Mouse (Mus musculus) left cerebral cortex, postnatal 25 days (tissue): Measurements from ENCODE around the gene Gnao1. TPM values are rescaled to one million over a fixed set of nuclear protein-coding genes. Genes with fewer than 3 reads are reported as not detected.

Experiments
- DNase-seq, 2 experiments: peaks; one replicate each; pipeline ENCODE4 v3.0.0; 2022; ENCODE audit warnings: low spot score in 2 of 2, mixed read lengths in 1 of 2
- intact Hi-C: fragments of 180-260 bp; cut with DNase I; formaldehyde crosslinking; loops from one replicate; pipeline ENCODE4 v1.15.1; 2025
- total RNA-seq, 2 experiments: library from RNA; stranded (reverse); gene quantifications; 2 replicates each; pipeline ENCODE4 v1.2.3; 2021

Gnao1 gene
- total RNA-seq, 2 experiments from 2014 or later = 738 to 746 TPM

- intact Hi-C loops = loop anchor here (5.0 kb wide), 1 partner anchor 76 kb away; no protein-coding TSS in a partner anchor
- DNase-seq = peak; percentile 44 to 70
Observed at GRCm38 (mm10) chr8:93840956-93841752, 31.4 kb downstream of the Gnao1 start.

- intact Hi-C loops = loop anchor here (5.0 kb wide), 1 partner anchor 75 kb away; no protein-coding TSS in a partner anchor
Observed at GRCm38 (mm10) chr8:93842574-93842973, 32.8 kb downstream of the Gnao1 start.

GRCm38 (mm10) chr8:93843858-93844502, 34.2 kb downstream of the Gnao1 start:
- intact Hi-C loops = loop anchor here (5.0 kb wide), 1 partner anchor 73 kb away; no protein-coding TSS in a partner anchor
- DNase-seq = no peak

More at GRCm38 (mm10) chr8:93842574-93842973, 32.8 kb downstream of the Gnao1 start:
- no peak for DNase-seq

- intact Hi-C loops = no loop called here
- no peak for DNase-seq
Observed at GRCm38 (mm10) chr8:93845186-93845585, 35.4 kb downstream of the Gnao1 start.

GRCm38 (mm10) chr8:93852087-93852645, 42.4 kb downstream of the Gnao1 start:
- intact Hi-C loops = no loop called here
- DNase-seq = peak in 1 of 2 experiments; percentile 51

GRCm38 (mm10) chr8:93852851-93853461, 43.2 kb downstream of the Gnao1 start:
- no peak for DNase-seq
- intact Hi-C loops = no loop called here

GRCm38 (mm10) chr8:93854676-93855075, 44.9 kb downstream of the Gnao1 start:
- intact Hi-C loops = no loop called here
- DNase-seq = no peak

- no peak for DNase-seq
- intact Hi-C loops = no loop called here
Observed at GRCm38 (mm10) chr8:93855272-93855671, 45.5 kb downstream of the Gnao1 start.

- no peak for DNase-seq
- intact Hi-C loops = no loop called here
Observed at GRCm38 (mm10) chr8:93857144-93857543, 47.4 kb downstream of the Gnao1 start.

GRCm38 (mm10) chr8:93858286-93858685, 48.5 kb downstream of the Gnao1 start:
- DNase-seq = no peak
- intact Hi-C loops = no loop called here

- intact Hi-C loops = no loop called here
- no peak for DNase-seq
Observed at GRCm38 (mm10) chr8:93860020-93860419, 50.3 kb downstream of the Gnao1 start.

GRCm38 (mm10) chr8:93864064-93864463, 54.3 kb downstream of the Gnao1 start:
- DNase-seq = no peak
- intact Hi-C loops = no loop called here

- intact Hi-C loops = no loop called here
Observed at GRCm38 (mm10) chr8:93866271-93866670, 56.5 kb downstream of the Gnao1 start.

GRCm38 (mm10) chr8:93868486-93869221, 58.9 kb downstream of the Gnao1 start:
- intact Hi-C loops = no loop called here
- DNase-seq = no peak

More at GRCm38 (mm10) chr8:93866271-93866670, 56.5 kb downstream of the Gnao1 start:
- DNase-seq = peak in 1 of 2 experiments; percentile 51

- intact Hi-C loops = no loop called here
- DNase-seq = no peak
Observed at GRCm38 (mm10) chr8:93871275-93871674, 61.5 kb downstream of the Gnao1 start.

GRCm38 (mm10) chr8:93878396-93878795, 68.6 kb downstream of the Gnao1 start:
- intact Hi-C loops = no loop called here
- DNase-seq = no peak

- DNase-seq = peak in 1 of 2 experiments; percentile 66
- intact Hi-C loops = loop anchor here (5.0 kb wide), 2 partner anchors 68 to 308 kb away; no protein-coding TSS in a partner anchor
Observed at GRCm38 (mm10) chr8:93879966-93880365, 70.2 kb downstream of the Gnao1 start.

GRCm38 (mm10) chr8:93881381-93881780, 71.6 kb downstream of the Gnao1 start:
- intact Hi-C loops = loop anchor here (5.0 kb wide), 2 partner anchors 69 to 309 kb away; no protein-coding TSS in a partner anchor
- DNase-seq = no peak

GRCm38 (mm10) chr8:93883241-93883640, 73.5 kb downstream of the Gnao1 start:
- intact Hi-C loops = loop anchor here (5.0 kb wide), 2 partner anchors 71 to 311 kb away; no protein-coding TSS in a partner anchor
- DNase-seq = no peak
